Mouse (Mus musculus): ENCODE data around the gene Aqp3. TPM values are rescaled to one million over a fixed set of nuclear protein-coding genes. Genes with fewer than 3 reads are reported as not detected.

The Aqp3 gene
- polyA plus RNA-seq, 1 experiment from 2014 or later: 0.24 TPM

GRCm38 (mm10) chr4:41081733-41082132, 16.2 kb downstream of the Aqp3 start:
- Histone ChIP-seq H3K27ac (ENCODE audit: low read depth) (no peak overlapping the region), H3K4me3 (ENCODE audit: low read depth, low read length) (no peak overlapping the region), H3K9ac (no peak overlapping the region), H3K4me2 (no peak overlapping the region), H3K4me1 (ENCODE audit: insufficient read depth) (no peaks in the 10 kb centered on the region), H3K36me3 (ENCODE audit: insufficient read depth) (no peaks in the 10 kb centered on the region), H3K9me3 (ENCODE audit: low read depth, low read length) (no peaks in the 10 kb centered on the region), H3K27me3 (ENCODE audit: insufficient read depth, low read length) (no peaks in the 10 kb centered on the region)
- ATAC-seq (ENCODE audit: insufficient read depth): no peak
- WGBS: 71% methylated on average over 5 of the region's 5 CpGs
- no peak for TF ChIP-seq CTCF (IDR thresholded peaks at IDR 0.05; ENCODE audit: low read depth)
- DNase-seq: no peak

DNA sequence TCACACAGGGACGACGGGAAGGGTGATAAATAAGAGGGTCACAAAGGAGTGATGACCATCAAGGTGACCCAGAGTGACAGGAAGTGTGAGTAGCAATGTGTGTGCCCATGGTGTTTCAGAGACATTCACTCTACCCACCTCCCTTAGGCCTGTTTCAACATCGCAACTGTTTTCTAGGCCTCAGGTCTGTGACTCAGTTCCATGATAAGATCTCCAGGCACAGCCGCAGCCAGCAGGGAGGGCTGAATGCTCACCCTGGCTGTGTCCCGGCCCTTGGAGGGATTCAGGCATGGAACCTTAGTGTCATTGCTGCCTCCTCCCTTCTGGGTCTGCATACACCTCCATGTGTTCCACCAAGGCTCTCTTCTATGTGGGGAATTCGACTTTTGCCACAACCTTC, 19.3 kb downstream of the Aqp3 start:
- DNase-seq (no peak), ATAC-seq (ENCODE audit: insufficient read depth) (no peak)
- no peak overlapping the region for H3K4me3 ChIP-seq (ENCODE audit: low read depth, low read length)
- no peak overlapping the region for H3K9ac ChIP-seq
- 56% methylated on average over 6 of the region's 6 CpGs for WGBS
- H3K9me3 ChIP-seq (ENCODE audit: low read depth, low read length): no peaks in the 10 kb centered on the region
- no peaks in the 10 kb centered on the region for H3K27me3 ChIP-seq (ENCODE audit: insufficient read depth, low read length)
- no peaks in the 10 kb centered on the region for H3K36me3 ChIP-seq (ENCODE audit: insufficient read depth)
- H3K27ac ChIP-seq (ENCODE audit: low read depth): no peak overlapping the region
- no peak overlapping the region for H3K4me2 ChIP-seq
- H3K4me1 ChIP-seq (ENCODE audit: insufficient read depth): no peaks in the 10 kb centered on the region
- TF ChIP-seq CTCF (IDR thresholded peaks at IDR 0.05; ENCODE audit: low read depth): no peak

DNA sequence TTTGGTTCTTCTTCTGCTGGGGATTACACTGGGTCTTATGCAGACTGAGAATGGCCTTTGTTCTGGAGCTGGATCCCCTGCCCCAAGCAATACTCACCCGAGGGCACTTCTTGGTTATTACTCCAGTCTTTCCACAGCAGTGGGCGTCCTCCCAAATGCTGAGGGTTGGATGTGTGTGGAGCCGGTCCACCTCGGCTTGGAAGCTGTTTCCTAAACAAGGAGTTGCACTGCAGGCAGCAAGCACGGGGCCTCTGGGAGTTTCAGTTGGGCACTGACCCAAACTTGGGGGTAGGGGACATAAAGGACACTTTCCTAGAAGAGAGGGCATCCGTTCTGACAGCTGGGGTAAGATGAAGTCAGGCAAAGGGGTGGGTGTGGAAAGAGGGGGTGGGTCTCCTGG, 23.5 kb downstream of the Aqp3 start:
- Histone ChIP-seq H3K4me2 (no peak overlapping the region), H3K9me3 (ENCODE audit: low read depth, low read length) (no peaks in the 10 kb centered on the region), H3K36me3 (ENCODE audit: insufficient read depth) (no peaks in the 10 kb centered on the region), H3K27me3 (ENCODE audit: insufficient read depth, low read length) (no peaks in the 10 kb centered on the region), H3K4me3 (ENCODE audit: low read depth, low read length) (no peak overlapping the region), H3K9ac (no peak overlapping the region), H3K27ac (ENCODE audit: low read depth) (no peak overlapping the region), H3K4me1 (ENCODE audit: insufficient read depth) (no peaks in the 10 kb centered on the region)
- no peak for TF ChIP-seq CTCF (IDR thresholded peaks at IDR 0.05; ENCODE audit: low read depth)
- ATAC-seq (ENCODE audit: insufficient read depth): no peak
- WGBS: 60% methylated on average over 6 of the region's 6 CpGs
- DNase-seq: no peak

GRCm38 (mm10) chr4:41073008-41073817, 24.8 kb downstream of the Aqp3 start:
- no peak for DNase-seq
- Histone ChIP-seq H3K4me1 (ENCODE audit: insufficient read depth) (no peaks in the 10 kb centered on the region), H3K9ac (no peak overlapping the region), H3K9me3 (ENCODE audit: low read depth, low read length) (no peaks in the 10 kb centered on the region), H3K4me3 (ENCODE audit: low read depth, low read length) (no peak overlapping the region), H3K36me3 (ENCODE audit: insufficient read depth) (no peaks in the 10 kb centered on the region), H3K4me2 (no peak overlapping the region), H3K27me3 (ENCODE audit: insufficient read depth, low read length) (no peaks in the 10 kb centered on the region), H3K27ac (ENCODE audit: low read depth) (no peak overlapping the region)
- no peak for TF ChIP-seq CTCF (IDR thresholded peaks at IDR 0.05; ENCODE audit: low read depth)
- WGBS: 69% methylated on average over 12 of the region's 12 CpGs
- no peak for ATAC-seq (ENCODE audit: insufficient read depth)

DNA sequence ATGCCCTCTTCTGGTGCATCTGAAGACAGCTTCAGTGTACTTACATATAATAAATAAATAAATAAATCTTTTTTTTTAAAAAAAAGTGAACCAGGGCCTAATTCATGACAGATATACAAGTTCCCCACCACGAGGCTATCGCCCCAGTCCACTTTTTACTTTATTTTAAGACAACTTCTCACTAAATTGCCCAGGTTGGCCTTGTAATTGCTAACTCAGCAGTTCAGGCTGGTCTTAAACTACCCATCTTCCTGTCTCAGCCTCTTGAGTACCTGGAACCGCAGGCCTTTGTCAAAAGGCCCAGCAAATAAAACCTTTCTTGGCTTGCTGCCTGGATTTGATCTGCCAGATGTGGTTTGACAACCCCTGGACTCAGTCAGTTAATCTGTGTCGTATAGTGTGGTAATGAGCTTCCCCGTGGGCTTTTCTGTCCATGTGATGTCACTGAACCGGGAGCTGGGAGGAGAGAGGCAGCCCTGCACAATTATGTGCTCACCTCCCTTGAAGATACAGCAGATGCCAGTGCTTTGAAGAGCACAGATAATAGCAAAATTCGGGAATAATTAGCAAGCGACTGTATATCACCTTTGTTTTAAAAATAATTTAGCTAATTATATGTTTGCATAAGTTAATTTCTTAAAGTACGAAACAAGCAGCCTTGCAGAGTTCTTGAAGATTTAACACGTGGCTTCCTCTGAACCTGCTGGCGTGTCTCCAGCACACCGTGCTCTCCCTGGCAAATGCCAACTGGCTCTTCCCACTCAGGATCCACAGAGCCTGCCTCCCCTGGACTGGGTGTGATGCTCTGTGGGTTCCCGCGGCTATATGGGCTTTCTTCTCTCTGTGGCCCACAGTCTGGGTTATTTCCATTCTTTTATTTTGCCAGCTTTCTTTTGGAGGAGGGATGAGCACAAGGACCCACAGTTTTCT, 26.2 kb downstream of the Aqp3 start:
- no peaks in the 10 kb centered on the region for H3K9me3 ChIP-seq (ENCODE audit: low read depth, low read length)
- H3K27ac ChIP-seq (ENCODE audit: low read depth): no peak overlapping the region
- no peak for ATAC-seq (ENCODE audit: insufficient read depth)
- no peak overlapping the region for H3K9ac ChIP-seq
- H3K36me3 ChIP-seq (ENCODE audit: insufficient read depth): no peaks in the 10 kb centered on the region
- no peaks in the 10 kb centered on the region for H3K27me3 ChIP-seq (ENCODE audit: insufficient read depth, low read length)
- H3K4me1 ChIP-seq (ENCODE audit: insufficient read depth): no peaks in the 10 kb centered on the region
- DNase-seq: no peak
- no peak overlapping the region for H3K4me3 ChIP-seq (ENCODE audit: low read depth, low read length)
- no peak overlapping the region for H3K4me2 ChIP-seq
- 72% methylated on average over 14 of the region's 14 CpGs for WGBS
- TF ChIP-seq CTCF (IDR thresholded peaks at IDR 0.05; ENCODE audit: low read depth): no peak

DNA sequence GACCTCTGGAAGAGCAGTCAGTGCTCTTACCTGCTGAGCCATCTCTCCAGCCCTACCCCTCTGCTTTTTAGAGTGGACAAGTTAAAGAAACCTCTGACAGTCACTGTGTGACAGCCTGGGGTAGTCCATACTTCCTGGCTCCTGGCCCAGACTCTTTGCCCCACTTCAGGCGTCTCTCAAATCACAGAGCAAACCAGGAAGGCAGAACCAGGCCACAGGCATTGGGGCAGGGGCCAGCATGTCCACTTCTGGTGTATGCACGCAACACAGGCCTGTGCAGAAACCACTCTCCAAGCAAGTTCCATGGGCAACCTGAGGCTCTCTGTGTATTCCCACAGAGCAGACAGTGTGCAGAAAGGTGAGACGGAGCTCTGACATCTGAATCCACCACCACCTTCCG, 32.8 kb downstream of the Aqp3 start:
- Histone ChIP-seq H3K4me3 (ENCODE audit: low read depth, low read length) (no peak overlapping the region), H3K27me3 (ENCODE audit: insufficient read depth, low read length) (no peaks in the 10 kb centered on the region), H3K4me2 (no peak overlapping the region), H3K9me3 (ENCODE audit: low read depth, low read length) (no peaks in the 10 kb centered on the region), H3K4me1 (ENCODE audit: insufficient read depth) (no peaks in the 10 kb centered on the region), H3K9ac (no peak overlapping the region), H3K36me3 (ENCODE audit: insufficient read depth) (no peaks in the 10 kb centered on the region), H3K27ac (ENCODE audit: low read depth) (no peak overlapping the region)
- TF ChIP-seq CTCF (IDR thresholded peaks at IDR 0.05; ENCODE audit: low read depth): no peak
- WGBS: 80% methylated on average over 4 of the region's 4 CpGs
- DNase-seq: no peak
- no peak for ATAC-seq (ENCODE audit: insufficient read depth)

Measured in lung, embryonic 14.5 days (tissue).